Mouse (Mus musculus) kidney, postnatal 0 days (tissue): ENCODE measurements around the gene Impdh1. TPM values are rescaled to one million over a fixed set of nuclear protein-coding genes. Genes with fewer than 3 reads are reported as not detected.
A peak's percentile ranks its signal among the peaks of the same experiment; 100 is the strongest.

Experiments
- ATAC-seq: fragments of 200-750 bp; cut with Nextera tagmentation; replicated peaks from 2 replicates; pipeline ENCODE4 v1.8.0; 2017; ENCODE audit warnings: low read depth, moderate number of reproducible peaks, moderate TSS enrichment, moderate library complexity; ENCODE audit not compliant: low FRiP score
- DNase-seq: peaks from one replicate; pipeline ENCODE4 v3.0.0-alpha.2; 2016; ENCODE audit warnings: low spot score
- H3K27ac ChIP-seq: fragments of 300-500 bp; sonication (generic); 2 replicates; pipeline ENCODE4 v1.5.1; 2014; ENCODE audit warnings: mild to moderate bottlenecking
- H3K27me3 ChIP-seq: fragments of 300-500 bp; sonication (generic); 2 replicates; pipeline ENCODE4 v1.6.1; 2014; ENCODE audit warnings: low read length, mixed read lengths; ENCODE audit not compliant: insufficient read depth
- H3K36me3 ChIP-seq: fragments of 300-500 bp; sonication (generic); 2 replicates; pipeline ENCODE4 v1.6.1; 2014; ENCODE audit warnings: low read length, mixed read lengths; ENCODE audit not compliant: insufficient read depth
- H3K4me1 ChIP-seq: fragments of 300-500 bp; sonication (generic); replicated peaks from 2 replicates; pipeline ENCODE4 v1.6.1; 2014; ENCODE audit warnings: antibody characterized with exemption, low read length, mixed read lengths; ENCODE audit not compliant: insufficient read depth
- H3K4me2 ChIP-seq: fragments of 300-500 bp; sonication (generic); 2 replicates; pipeline ENCODE4 v1.6.1; 2014; ENCODE audit warnings: mild to moderate bottlenecking, low read length, moderate library complexity, mixed read lengths
- H3K4me3 ChIP-seq: fragments of 300-500 bp; sonication (generic); replicated peaks from 2 replicates; pipeline ENCODE4 v1.5.1; 2014; ENCODE audit warnings: low read depth, low read length
- H3K9ac ChIP-seq: fragments of 300-500 bp; sonication (generic); 2 replicates; pipeline ENCODE4 v1.6.1; 2014; ENCODE audit warnings: low read depth, low read length
- H3K9me3 ChIP-seq: fragments of 300-500 bp; sonication (generic); replicated peaks from 2 replicates; pipeline ENCODE4 v1.6.1; 2016; ENCODE audit warnings: low read length, inconsistent platforms, mixed read lengths
- CTCF ChIP-seq: IDR thresholded peaks from 2 replicates; pipeline ENCODE4 v1.5.1; 2016; ENCODE audit warnings: antibody characterized with exemption, low read depth, mild to moderate bottlenecking, moderate library complexity
- WGBS: fragments of 180-500 bp; shearing (Covaris S2); extraction: QIAGEN DNeasy Blood & Tissue Kit; methylation state at CpG from one replicate; pipeline ENCODE4 v1.1.7; 2014; 5-methylcytosine and 5-hydroxymethylcytosine counted together
- polyA plus RNA-seq: library from polyadenylated mRNA; unstranded; fragments of >200 nt; fragmentation: Nextera tagmentation; extraction: Ambion mirVana; gene quantifications from 2 replicates; pipeline ENCODE4 v1.2.1, GENCODE M21; 2015

Gene Impdh1
- polyA plus RNA-seq, 1 experiment from 2014 or later: 26.3 TPM

DNA sequence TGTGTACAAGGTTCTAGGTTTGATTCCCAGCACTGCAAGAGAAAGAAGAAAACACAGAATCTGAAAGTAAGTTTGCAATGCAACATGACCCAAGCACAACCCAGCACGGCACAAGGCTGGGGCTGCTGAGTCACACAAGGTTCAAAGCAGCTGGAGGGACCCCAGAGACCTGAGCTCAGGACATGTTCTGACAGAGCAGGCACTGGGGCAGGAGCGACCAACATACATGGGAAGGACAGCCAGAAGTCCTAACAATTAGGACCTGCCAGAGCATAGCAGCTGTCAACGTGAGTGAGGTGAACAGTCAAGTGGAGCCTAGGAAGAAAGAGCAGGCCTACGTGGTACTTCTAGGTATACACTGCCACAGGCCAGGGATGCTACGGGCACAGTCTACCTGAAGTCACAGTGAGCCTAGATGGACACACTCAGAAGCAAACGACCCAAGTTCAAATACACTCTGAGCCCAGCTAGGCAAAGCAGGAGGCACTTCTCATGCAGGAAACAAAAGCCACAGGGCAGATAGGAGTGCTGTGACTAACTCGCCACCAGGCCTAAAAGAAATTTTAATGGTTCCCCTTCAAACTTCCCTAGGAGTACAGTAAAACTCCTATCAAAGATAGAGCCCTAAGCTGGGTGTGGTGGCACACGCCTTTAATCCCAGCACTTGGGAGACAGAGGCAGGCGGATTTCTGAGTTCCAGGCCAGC lies 5.8 kb downstream of the Impdh1 start:
- ATAC-seq (no peak), DNase-seq (no peak)
- TF ChIP-seq CTCF: no peak
- no peaks in the 10 kb centered on the region for H3K9me3 ChIP-seq
- H3K36me3 ChIP-seq: 0 out of 2 replicates have a peak, but pooled peaks cover 8% of the 10 kb centered on the region
- 85% methylated on average over 9 of the region's 9 CpGs for WGBS
- H3K9ac ChIP-seq: no peak overlapping the region
- H3K4me3 ChIP-seq: no peak overlapping the region
- H3K27ac ChIP-seq: no peak overlapping the region
- H3K27me3 ChIP-seq: no peaks in the 10 kb centered on the region
- 0 out of 2 replicates have a peak overlapping the region, but pooled peaks have one; percentile 96 for H3K4me2 ChIP-seq
- H3K4me1 ChIP-seq: peaks cover 15% of the 10 kb centered on the region

DNA sequence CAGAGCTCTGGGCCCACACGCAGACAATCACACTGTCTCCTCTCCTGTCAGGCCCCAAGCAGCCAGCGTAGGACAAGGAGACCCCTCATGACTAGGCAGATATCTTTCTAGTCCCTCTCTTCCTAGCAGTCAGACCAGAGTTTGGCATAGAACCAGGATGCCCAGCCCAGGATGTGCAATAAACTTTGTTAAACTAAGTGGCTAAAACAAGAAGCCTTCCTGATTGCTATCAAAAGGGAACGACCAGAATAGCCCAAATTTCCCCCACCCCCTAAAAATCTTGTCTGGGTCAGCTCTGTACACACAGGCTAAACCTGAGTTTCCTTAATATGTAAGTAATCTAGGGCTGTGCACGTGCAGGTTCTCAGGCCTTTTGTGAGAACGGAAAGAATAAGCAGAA lies 8.0 kb downstream of the Impdh1 start:
- Histone ChIP-seq H3K9ac (no peak overlapping the region), H3K27me3 (no peaks in the 10 kb centered on the region), H3K4me1 (peaks cover 7% of the 10 kb centered on the region), H3K36me3 (peaks cover 15% of the 10 kb centered on the region), H3K4me3 (no peak overlapping the region), H3K4me2 (no peak overlapping the region), H3K27ac (no peak overlapping the region), H3K9me3 (no peaks in the 10 kb centered on the region)
- DNase-seq: no peak
- ATAC-seq: no peak
- WGBS: 82% methylated on average over 5 of the region's 5 CpGs
- TF ChIP-seq CTCF: no peak

DNA sequence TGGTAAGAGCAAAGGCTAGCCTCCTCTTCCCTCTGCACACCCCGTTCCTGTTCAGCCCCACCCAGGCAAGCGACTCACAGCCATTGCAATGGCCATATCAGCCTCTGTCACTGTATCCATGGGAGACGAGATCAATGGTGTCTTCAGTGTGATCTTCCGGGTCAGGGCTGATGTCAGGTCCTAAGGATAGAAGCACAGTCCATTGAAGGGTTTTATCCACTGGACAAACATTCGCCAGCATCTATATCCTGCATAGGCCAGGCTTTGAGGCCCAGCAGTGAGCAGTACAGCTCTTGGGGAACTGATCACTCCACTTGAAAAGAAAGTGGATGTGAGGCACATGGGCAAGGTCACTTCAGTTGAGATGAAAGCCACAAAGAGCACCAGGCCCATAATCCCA lies 9.1 kb downstream of the Impdh1 start:
- no peak overlapping the region for H3K4me2 ChIP-seq
- H3K36me3 ChIP-seq: peaks cover 24% of the 10 kb centered on the region
- no peak for ATAC-seq
- H3K9me3 ChIP-seq: no peaks in the 10 kb centered on the region
- WGBS: 89% methylated on average over 5 of the region's 5 CpGs
- no peak overlapping the region for H3K4me3 ChIP-seq
- no peaks in the 10 kb centered on the region for H3K27me3 ChIP-seq
- no peak overlapping the region for H3K9ac ChIP-seq
- no peak overlapping the region for H3K27ac ChIP-seq
- no peak for DNase-seq
- H3K4me1 ChIP-seq: peaks cover 7% of the 10 kb centered on the region
- TF ChIP-seq CTCF: no peak

DNA sequence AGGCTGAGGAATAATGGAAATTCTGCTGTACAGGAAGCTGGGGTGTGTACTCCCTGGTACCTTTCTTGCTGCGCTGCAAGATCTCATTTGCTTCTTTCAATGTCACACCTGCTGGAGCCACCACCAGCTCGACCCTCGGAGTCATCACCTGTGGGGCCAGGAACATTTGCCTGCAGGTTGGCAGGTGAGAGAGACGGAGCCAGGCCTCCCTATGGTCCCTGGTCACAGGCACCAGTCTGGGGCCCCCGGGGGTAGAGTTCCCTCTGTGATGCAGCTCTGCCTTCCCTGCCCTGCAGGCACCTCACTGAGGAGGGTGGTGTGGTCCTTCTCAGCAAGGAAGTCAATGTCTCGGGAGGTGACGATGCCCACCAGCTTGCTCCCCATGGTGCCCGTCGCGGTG lies 10.2 kb downstream of the Impdh1 start:
- 93% methylated on average over 10 of the region's 10 CpGs for WGBS
- no peak for TF ChIP-seq CTCF
- Histone ChIP-seq H3K9ac (no peak overlapping the region), H3K4me2 (no peak overlapping the region), H3K4me1 (peaks cover under 1% of the 10 kb centered on the region; the same call in 1 of the 2 replicates), H3K27me3 (no peaks in the 10 kb centered on the region), H3K4me3 (no peak overlapping the region), H3K27ac (no peak overlapping the region), H3K36me3 (peaks cover 24% of the 10 kb centered on the region), H3K9me3 (no peaks in the 10 kb centered on the region)
- no peak for DNase-seq
- no peak for ATAC-seq

DNA sequence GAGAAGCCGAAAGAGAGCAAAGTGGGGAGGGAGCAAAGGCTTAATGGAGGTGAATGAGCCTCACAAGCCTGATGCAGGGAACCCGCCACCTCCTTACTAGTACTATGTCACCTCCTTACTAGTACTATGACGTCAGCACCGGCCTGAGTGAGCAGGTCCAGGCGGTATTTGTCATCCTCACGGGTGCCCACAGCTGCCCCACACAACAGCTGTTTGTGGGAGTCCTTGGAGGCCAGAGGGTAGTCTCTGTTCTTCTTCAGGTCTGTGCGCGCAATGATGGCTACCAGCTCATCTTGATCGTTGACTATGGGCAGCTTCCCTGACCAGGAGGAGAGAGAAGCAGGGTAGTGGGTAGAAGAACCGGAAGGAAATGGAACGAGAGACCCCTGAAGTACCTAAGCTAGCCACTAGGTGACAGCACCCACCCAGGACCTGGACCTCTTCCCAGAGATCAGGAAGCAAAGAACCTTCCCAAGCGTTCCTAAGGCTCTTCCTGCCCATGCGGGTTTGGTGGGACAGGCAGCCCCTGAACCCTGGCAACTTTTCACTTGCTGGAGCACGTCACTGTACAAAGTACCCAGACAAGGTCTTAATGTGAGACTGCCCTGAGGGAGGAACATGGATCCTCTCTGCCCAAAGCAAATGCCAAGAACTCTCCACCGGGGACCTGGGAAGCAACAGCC lies 11.1 kb downstream of the Impdh1 start:
- DNase-seq (peak; percentile 87), ATAC-seq (peak; percentile 63; the same call in 1 of the 2 replicates)
- no peak overlapping the region for H3K27ac ChIP-seq
- H3K9ac ChIP-seq: no peak overlapping the region
- no peaks in the 10 kb centered on the region for H3K9me3 ChIP-seq
- no peak overlapping the region for H3K4me2 ChIP-seq
- no peaks in the 10 kb centered on the region for H3K27me3 ChIP-seq
- no peaks in the 10 kb centered on the region for H3K4me1 ChIP-seq
- TF ChIP-seq CTCF: peak; percentile 98
- H3K36me3 ChIP-seq: peaks cover 24% of the 10 kb centered on the region
- no peak overlapping the region for H3K4me3 ChIP-seq
- WGBS: 54% methylated on average over 15 of the region's 15 CpGs

DNA sequence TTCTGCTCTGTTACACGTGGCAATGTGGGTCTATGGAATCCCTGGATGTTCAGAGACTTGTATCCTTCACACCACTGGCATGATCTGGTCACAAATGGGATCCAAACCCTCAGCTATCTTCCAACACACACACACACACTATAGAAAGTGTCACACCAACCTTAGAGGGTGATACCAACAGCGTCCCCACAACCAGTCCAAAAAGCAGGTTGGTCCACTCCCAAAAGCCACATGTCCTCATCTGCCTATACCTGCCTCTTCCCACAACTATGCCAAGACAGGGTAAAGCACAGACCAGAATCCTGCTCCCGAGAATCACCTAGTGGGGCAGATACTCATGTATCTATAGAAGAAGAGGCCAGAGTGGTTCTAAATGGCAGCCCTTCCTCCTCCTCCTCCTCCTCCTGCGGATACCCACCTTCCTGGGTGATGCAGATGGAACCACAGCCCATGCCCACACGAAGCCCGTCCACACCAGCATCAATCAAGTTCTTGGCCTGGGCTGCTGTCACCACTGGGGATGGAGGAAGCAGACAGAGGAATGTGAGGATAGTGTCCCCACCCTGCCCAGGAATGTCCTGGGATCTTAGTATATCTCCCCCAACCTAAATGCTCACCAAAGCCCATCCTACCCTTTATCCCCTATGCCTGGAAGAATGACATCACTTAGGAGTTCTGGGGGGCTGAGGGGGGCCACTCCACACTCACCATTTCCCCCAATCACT lies 12.1 kb downstream of the Impdh1 start:
- Histone ChIP-seq H3K4me1 (no peaks in the 10 kb centered on the region), H3K27ac (no peak overlapping the region), H3K4me2 (no peak overlapping the region), H3K27me3 (no peaks in the 10 kb centered on the region), H3K9me3 (no peaks in the 10 kb centered on the region), H3K4me3 (no peak overlapping the region), H3K9ac (no peak overlapping the region), H3K36me3 (peaks cover 24% of the 10 kb centered on the region)
- no peak for ATAC-seq
- no peak for DNase-seq
- 88% methylated on average over 6 of the region's 6 CpGs for WGBS
- TF ChIP-seq CTCF: no peak
